Mouse (Mus musculus) C2C12 (cell line): Measurements from ENCODE around the gene Lrrc51.

ENCODE experiments used
- CEBPB ChIP-seq: IDR thresholded peaks from one replicate; pipeline ENCODE4 v1.6.1; 2011; ENCODE audit warnings: low read depth, mild to moderate bottlenecking, control low read depth, moderate library complexity
- CTCF ChIP-seq: IDR thresholded peaks from one replicate; pipeline ENCODE4 v1.5.1; 2011; ENCODE audit not compliant: control insufficient read depth, insufficient read depth, insufficient read length
- MYOG ChIP-seq: IDR thresholded peaks from one replicate; pipeline ENCODE4 v1.6.1; 2011; ENCODE audit not compliant: control insufficient read depth, insufficient read length; ENCODE audit errors: extremely low read depth

DNA sequence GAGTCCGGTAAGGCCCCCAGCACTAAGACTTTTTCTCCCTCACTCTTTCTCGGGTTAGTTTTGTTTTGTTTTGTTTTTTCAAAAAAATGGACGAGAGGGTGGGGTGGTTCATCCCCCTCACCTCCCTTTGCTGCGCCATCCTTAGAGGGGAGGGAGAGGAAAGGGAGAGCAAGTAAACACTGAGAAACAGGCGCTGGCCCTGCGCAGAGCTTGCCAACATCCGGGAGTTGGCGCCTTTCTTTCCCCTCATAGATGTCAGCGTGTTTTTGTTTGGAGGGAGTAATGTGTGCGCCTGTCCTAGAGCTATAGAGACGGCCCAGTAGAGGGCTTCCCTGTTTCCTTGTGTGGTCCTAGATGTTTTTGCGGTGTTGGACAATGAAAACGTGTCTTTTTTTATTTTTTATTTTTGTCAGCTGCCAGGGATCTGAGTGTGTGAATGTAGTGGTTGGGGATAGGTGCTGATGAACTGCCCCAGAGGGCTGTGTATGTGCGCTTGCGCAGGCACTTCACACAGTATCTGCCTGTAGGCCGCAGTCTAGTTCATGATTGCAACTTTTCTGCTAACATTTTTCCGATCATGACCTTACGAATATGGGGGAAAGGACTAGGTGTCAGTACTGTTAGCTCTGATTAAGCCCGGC lies 37.2 kb upstream of the Lrrc51 start:
- no peak for TF ChIP-seq CTCF
- TF ChIP-seq CEBPB: no peak
- no peak for TF ChIP-seq MYOG
